Mouse (Mus musculus): Measurements from ENCODE around the gene Hecw2. TPM values are rescaled to one million over a fixed set of nuclear protein-coding genes. Genes with fewer than 3 reads are reported as not detected.

Hecw2 gene
- total RNA-seq, 2 experiments from 2014 or later, result 55.2 to 57.4 TPM

DNA sequence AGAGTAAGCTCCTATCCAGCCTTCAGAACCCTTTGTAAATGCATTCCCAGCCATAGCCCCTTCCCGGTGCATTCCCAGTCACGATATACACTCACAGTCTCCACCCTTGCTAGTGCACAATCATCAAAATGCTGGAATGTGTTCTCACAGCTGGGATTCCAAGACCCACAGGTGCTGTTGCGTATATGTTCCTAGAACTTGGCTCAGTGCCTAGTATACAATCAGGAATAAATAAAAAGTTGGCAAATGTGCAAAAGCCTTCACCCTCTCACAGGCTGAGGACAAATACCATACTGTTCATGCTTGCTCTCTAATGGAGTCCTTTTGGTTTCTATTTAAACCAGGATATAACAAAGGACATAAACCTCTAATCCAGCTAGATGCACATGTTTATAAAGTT, 283.1 kb downstream of the Hecw2 start:
- no peak overlapping the region for H3K27ac ChIP-seq
- intact Hi-C loops (cut with DNase I), result loop anchor here (2.0 kb wide), 1 partner anchor 421 kb away; no protein-coding TSS in a partner anchor
- no peak for DNase-seq (ENCODE audit: extremely low spot score in 1 of 2, low spot score in 2 of 2)

DNA sequence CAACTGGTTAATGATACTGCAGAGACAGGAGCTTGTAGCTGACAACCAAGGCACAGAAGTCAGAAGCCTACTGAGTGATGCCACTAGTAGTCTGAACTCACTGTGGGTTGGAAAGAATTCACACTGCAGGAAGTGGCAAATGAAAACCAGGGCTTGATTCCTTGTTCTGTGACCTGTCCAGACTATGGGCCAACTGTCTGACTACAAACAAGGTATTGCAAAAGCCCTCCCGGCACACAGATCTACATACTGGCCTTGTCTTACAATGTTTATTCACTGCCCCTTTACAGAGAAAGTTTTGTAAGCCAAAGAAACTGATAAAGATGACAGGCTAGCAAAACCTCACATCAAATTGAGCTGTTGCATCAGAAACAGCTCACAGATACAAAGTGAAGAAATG, 284.7 kb downstream of the Hecw2 start:
- DNase-seq (ENCODE audit: extremely low spot score in 1 of 2, low spot score in 2 of 2), result no peak
- intact Hi-C loops (cut with DNase I), result loop anchor here (2.0 kb wide), 1 partner anchor 423 kb away; no protein-coding TSS in a partner anchor
- no peak for TF ChIP-seq CTCF (IDR thresholded peaks at IDR 0.05)
- no peak overlapping the region for H3K27ac ChIP-seq
- H3K4me3 ChIP-seq, result no peak overlapping the region

More for the DNA sequence above, 283.1 kb downstream of the Hecw2 start:
- no peak overlapping the region for H3K4me3 ChIP-seq
- TF ChIP-seq CTCF (IDR thresholded peaks at IDR 0.05), result no peak

DNA sequence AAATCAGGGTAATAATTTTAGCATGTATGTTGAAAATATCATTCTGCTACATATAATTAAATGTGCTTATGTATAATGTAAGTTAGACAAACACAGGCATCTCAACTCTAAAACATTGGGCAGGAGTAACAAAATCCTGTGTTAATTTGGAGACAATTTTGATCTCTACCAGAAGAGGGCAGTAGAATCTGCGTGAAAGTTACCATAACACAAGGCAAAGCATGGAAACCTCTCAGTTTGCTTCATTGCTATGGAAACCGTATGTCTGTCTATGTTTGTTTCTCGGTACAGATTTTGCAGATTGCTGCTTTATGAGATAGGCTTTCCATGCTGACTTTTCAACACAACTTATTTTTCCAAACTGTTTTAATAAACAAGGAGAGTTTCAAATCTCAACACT, 285.9 kb downstream of the Hecw2 start:
- peak; percentile 85 for TF ChIP-seq CTCF (IDR thresholded peaks at IDR 0.05)
- intact Hi-C loops (cut with DNase I), result loop anchor here (2.0 to 5.0 kb wide), 2 partner anchors 286 to 473 kb away; partner anchors contain the start of gene Hecw2
- DNase-seq (ENCODE audit: extremely low spot score in 1 of 2, low spot score in 2 of 2), result no peak
- H3K27ac ChIP-seq, result no peak overlapping the region
- no peak overlapping the region for H3K4me3 ChIP-seq

DNA sequence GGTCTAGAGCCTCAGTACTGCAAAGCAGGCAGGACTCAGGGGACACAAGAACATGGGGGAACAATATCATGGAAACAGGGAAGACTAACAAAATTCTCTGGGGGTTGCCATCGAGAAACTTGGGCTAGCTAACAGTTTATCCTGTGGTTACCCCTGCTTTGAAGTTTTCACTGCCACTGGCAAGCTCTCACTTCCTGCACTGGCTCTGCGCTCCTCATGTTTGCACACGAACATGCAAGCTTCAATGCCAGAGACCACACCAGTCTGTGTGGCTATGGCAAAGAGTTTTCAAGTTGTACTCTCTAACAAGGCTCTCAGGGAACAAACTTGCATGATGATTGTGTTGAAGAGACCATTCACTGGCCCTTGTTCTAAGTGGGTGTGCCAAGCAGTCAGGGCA, 288.8 kb downstream of the Hecw2 start:
- Histone ChIP-seq H3K27ac (no peak overlapping the region), H3K4me3 (no peak overlapping the region)
- DNase-seq (ENCODE audit: extremely low spot score in 1 of 2, low spot score in 2 of 2), result no peak
- intact Hi-C loops (cut with DNase I), result loop anchor here (5.0 kb wide), 1 partner anchor 476 kb away; no protein-coding TSS in a partner anchor
- no peak for TF ChIP-seq CTCF (IDR thresholded peaks at IDR 0.05)

DNA sequence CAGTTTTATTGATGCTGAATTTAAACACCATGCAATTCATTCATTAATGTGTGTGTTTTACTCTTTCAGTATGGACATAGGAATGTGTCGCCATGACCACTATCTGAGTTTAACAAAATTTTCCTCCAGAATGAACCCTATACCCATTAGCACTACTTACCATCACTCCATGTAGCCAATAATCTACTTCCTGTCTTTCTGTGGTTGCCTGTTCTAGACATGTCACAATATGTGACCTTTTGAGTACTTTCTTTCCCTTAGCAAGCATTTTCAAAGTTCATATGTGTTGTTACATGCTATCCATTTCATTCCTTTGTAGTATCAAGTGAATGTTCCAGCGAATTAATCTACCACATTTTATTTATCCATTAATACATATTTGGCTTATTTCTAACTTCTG, 294.6 kb downstream of the Hecw2 start:
- DNase-seq (ENCODE audit: extremely low spot score in 1 of 2, low spot score in 2 of 2), result no peak
- intact Hi-C loops (cut with DNase I), result no loop called here
- no peak overlapping the region for H3K4me3 ChIP-seq
- TF ChIP-seq CTCF (IDR thresholded peaks at IDR 0.05), result no peak
- no peak overlapping the region for H3K27ac ChIP-seq

DNA sequence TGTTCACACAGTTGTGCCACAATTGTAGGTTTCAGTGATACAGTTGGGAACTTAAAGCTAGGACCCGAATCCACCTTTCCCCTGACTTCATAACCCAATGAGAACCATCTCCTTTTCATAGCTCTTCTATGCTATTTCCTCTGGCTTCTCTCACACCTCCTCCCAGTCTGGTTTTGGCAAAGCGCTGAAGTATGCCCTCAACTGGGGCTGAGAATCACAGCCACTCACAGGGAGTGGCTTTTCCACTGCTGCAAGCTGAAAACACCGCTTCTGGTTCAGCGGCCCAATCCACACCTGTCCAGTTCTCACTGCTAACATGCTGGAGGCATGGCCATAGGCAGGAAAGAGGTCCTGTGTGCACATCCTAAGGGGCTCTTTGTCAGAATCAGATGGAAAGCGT, 300.7 kb downstream of the Hecw2 start:
- intact Hi-C loops (cut with DNase I), result no loop called here

DNA sequence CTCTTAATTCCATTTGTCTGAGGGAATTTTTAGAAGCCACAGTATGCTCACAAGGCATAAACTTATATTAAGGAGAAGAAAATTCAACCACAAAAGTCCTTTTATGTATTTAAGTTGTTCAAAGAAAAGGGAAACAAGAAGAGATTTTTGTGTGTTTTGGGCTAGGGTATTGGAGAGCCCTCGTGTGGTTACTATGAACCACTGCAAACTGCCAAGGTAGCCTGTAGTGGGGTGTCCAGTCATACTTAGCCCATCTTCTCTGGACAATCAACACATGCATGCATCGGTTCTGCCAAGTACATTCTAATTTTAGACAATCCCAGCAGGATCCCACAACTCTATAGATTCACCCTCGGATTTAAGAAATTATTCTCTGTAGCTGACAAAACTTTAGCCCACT, 304.6 kb downstream of the Hecw2 start:
- no peak overlapping the region for H3K4me3 ChIP-seq
- intact Hi-C loops (cut with DNase I), result loop anchor here (2.0 kb wide), 1 partner anchor 176 kb away; no protein-coding TSS in a partner anchor
- TF ChIP-seq CTCF (IDR thresholded peaks at IDR 0.05), result peak; percentile 69
- DNase-seq (ENCODE audit: extremely low spot score in 1 of 2, low spot score in 2 of 2), result no peak
- no peak overlapping the region for H3K27ac ChIP-seq

More for the DNA sequence above, 300.7 kb downstream of the Hecw2 start:
- H3K4me3 ChIP-seq, result no peak overlapping the region
- TF ChIP-seq CTCF (IDR thresholded peaks at IDR 0.05), result no peak
- no peak overlapping the region for H3K27ac ChIP-seq
- DNase-seq (ENCODE audit: extremely low spot score in 1 of 2, low spot score in 2 of 2), result no peak

DNA sequence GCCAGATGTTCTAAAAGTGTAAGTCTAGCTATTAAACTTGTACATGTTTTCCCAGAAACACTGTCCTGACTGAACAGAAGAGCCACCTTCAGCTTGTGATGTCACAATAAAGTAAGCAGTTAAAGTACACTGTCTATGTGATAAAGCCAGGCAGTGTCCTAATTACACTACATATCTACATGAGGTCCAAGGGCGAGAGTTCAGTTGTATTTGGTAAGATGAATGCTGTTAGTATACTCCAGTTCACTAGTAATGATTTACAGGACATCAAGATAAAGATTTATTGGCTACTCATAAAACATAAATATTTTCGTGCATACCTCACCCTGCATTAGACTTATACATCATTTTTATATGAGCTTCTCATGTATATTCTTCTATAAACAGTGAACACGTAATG, 305.2 kb downstream of the Hecw2 start:
- no peak for DNase-seq (ENCODE audit: extremely low spot score in 1 of 2, low spot score in 2 of 2)
- intact Hi-C loops (cut with DNase I), result loop anchor here (2.0 kb wide), 1 partner anchor 175 kb away; no protein-coding TSS in a partner anchor
- Histone ChIP-seq H3K4me3 (no peak overlapping the region), H3K27ac (no peak overlapping the region)
- TF ChIP-seq CTCF (IDR thresholded peaks at IDR 0.05), result no peak

DNA sequence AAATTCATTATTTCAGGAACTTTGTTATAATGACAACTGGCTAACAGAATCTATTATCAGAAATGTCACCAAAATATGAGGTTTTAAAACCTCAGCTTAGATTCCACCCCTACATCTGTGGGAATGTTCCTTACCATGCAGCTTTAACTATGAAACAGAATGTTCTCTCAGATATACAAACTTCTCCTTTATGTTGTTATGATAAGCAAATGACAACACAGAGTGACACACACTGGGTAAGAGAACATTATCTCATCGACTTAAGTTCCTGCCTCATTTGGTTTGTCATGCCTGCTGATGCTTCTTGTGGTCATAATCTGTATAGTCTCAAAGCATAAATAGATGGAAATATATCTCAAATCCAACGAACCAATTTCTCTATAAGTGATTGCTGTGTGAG, 312.5 kb downstream of the Hecw2 start:
- intact Hi-C loops (cut with DNase I), result no loop called here
- no peak for DNase-seq (ENCODE audit: extremely low spot score in 1 of 2, low spot score in 2 of 2)
- TF ChIP-seq CTCF (IDR thresholded peaks at IDR 0.05), result no peak
- H3K27ac ChIP-seq, result no peak overlapping the region
- no peak overlapping the region for H3K4me3 ChIP-seq

DNA sequence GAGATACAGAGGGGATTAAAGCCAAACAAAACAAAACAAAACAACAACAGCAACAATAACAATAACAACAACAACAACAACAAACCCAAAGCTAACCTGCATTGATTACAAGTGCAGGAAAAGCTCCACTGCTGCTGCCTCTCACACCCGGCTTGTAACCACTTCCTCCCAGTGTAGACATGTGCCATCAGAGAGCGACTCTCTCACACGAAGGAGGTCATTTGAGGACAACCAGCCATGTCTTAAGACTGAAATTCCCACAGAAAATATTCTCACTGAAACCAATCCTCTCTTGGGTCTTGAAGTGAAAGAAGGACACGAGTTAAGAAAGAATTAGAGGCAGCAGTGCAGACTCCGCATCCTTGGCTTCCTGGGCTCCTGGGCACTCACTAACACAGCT, 319.0 kb downstream of the Hecw2 start:
- TF ChIP-seq CTCF (IDR thresholded peaks at IDR 0.05), result no peak
- intact Hi-C loops (cut with DNase I), result no loop called here
- Histone ChIP-seq H3K27ac (no peak overlapping the region), H3K4me3 (no peak overlapping the region)
- DNase-seq (ENCODE audit: extremely low spot score in 1 of 2, low spot score in 2 of 2), result no peak

DNA sequence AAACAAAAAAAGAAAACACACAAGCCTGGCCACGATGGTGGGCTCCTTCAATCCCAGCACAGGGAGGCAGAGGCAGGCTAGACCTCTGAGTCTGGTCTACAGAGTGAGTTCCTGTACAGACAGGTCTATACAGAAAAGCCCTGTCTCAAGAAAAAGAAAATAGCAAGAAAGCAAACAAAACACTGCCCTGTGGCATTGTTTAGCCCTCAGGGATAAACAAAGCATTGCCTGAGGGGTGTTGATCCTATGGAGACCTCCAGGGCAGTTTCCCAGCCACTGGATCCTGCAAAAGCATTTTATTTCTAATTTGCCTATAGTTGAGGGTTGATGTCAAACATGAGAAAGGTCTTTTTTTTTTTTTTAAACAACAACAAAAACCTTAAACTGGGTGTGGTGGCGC, 327.7 kb downstream of the Hecw2 start:
- no peak for DNase-seq (ENCODE audit: extremely low spot score in 1 of 2, low spot score in 2 of 2)
- TF ChIP-seq CTCF (IDR thresholded peaks at IDR 0.05), result no peak
- no peak overlapping the region for H3K27ac ChIP-seq
- H3K4me3 ChIP-seq, result no peak overlapping the region
- intact Hi-C loops (cut with DNase I), result no loop called here

DNA sequence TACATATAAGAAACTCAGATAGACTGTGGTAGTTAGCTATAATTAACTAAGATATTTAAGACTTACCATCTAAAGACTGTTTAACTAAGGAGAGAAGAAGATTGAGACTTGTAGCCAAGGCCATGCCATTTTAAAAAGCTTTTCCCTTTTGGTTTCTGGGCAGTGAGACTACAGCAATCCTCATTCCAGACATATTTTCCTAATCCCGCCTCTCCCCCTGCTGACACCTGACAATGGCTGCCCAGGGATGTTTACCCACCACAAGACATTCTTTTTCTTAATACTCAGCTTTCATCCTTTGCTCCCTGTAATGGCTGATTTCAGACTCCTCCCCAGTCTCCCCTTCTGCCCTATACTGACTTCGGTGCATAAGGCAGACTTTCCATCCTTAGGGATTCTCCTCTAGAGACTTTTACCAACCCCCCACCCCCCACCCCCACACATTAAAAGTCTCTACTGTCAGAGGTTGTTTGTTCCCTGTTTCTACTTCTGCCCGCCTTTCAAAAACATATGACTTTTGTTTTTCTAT, 328.5 kb downstream of the Hecw2 start:
- intact Hi-C loops (cut with DNase I), result no loop called here
- Histone ChIP-seq H3K4me3 (no peak overlapping the region), H3K27ac (no peak overlapping the region)
- no peak for DNase-seq (ENCODE audit: extremely low spot score in 1 of 2, low spot score in 2 of 2)
- TF ChIP-seq CTCF (IDR thresholded peaks at IDR 0.05), result no peak

DNA sequence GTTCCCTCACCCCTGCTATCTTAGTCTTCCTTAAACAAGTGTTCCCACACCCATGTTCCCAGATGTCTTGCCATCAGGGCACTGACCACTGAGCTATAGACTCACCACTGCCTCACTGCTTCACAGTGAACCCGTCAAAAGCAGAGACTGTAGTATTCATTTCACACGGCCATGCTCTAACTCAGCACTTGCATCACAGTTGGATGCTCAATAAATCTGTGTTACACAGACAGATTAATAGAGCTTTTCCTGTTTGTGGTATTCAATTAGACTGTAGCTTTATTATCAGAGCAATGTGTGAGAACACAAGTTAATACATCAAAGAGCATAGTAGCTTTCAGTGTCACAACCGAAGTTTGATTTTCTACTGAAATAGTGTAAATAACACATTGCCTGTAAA, 330.9 kb downstream of the Hecw2 start:
- intact Hi-C loops (cut with DNase I), result no loop called here
- no peak for TF ChIP-seq CTCF (IDR thresholded peaks at IDR 0.05)
- H3K27ac ChIP-seq, result no peak overlapping the region
- no peak for DNase-seq (ENCODE audit: extremely low spot score in 1 of 2, low spot score in 2 of 2)
- H3K4me3 ChIP-seq, result no peak overlapping the region

All from left cerebral cortex, adult 2 months (tissue).